Mouse (Mus musculus): ENCODE data around the gene Lrrc15. TPM values are rescaled to one million over a fixed set of nuclear protein-coding genes. Genes with fewer than 3 reads are reported as not detected.

Lrrc15 gene
- polyA plus RNA-seq, 1 experiment from 2014 or later = 2.7 TPM

- H3K36me3 ChIP-seq (ENCODE audit: control insufficient read depth, insufficient read depth, low read length) = no peaks in the 10 kb centered on the region
- H3K27me3 ChIP-seq (replicated peaks; ENCODE audit: control insufficient read depth, insufficient read depth, low read length) = peaks cover 54% of the 10 kb centered on the region
- H3K27ac ChIP-seq (replicated peaks; ENCODE audit: low read depth, low read length) = no peak overlapping the region
- H3K4me3 ChIP-seq (ENCODE audit: low read depth, low read length) = no peak overlapping the region
- 86% methylated on average over 4 of the region's 4 CpGs for WGBS
- ATAC-seq (ENCODE audit: low read depth) (no peak), DNase-seq (ENCODE audit: low spot score) (no peak)
- no peaks in the 10 kb centered on the region for H3K9me3 ChIP-seq (ENCODE audit: control insufficient read depth, low read length)
- no peak overlapping the region for H3K4me2 ChIP-seq (ENCODE audit: low read depth, low read length)
- no peak overlapping the region for H3K9ac ChIP-seq (ENCODE audit: low read depth, low read length)
- H3K4me1 ChIP-seq (ENCODE audit: control insufficient read depth, insufficient read depth, low read length) = peaks cover 10% of the 10 kb centered on the region; the same call in 1 of the 2 replicates
Measured at GRCm38 (mm10) chr16:30306102-30306501, 23.0 kb upstream of the Lrrc15 start.

GRCm38 (mm10) chr16:30304236-30304635 lies 21.2 kb upstream of the Lrrc15 start:
- Histone ChIP-seq H3K36me3 (ENCODE audit: control insufficient read depth, insufficient read depth, low read length) (no peaks in the 10 kb centered on the region), H3K4me2 (ENCODE audit: low read depth, low read length) (no peak overlapping the region), H3K27me3 (replicated peaks; ENCODE audit: control insufficient read depth, insufficient read depth, low read length) (peaks cover 37% of the 10 kb centered on the region), H3K9me3 (ENCODE audit: control insufficient read depth, low read length) (no peaks in the 10 kb centered on the region), H3K9ac (ENCODE audit: low read depth, low read length) (no peak overlapping the region), H3K4me3 (ENCODE audit: low read depth, low read length) (no peak overlapping the region), H3K4me1 (ENCODE audit: control insufficient read depth, insufficient read depth, low read length) (peaks cover 2% of the 10 kb centered on the region; the same call in 1 of the 2 replicates), H3K27ac (replicated peaks; ENCODE audit: low read depth, low read length) (no peak overlapping the region)
- DNase-seq (ENCODE audit: low spot score) = no peak
- no peak for ATAC-seq (ENCODE audit: low read depth)
- 65% methylated on average over 5 of the region's 5 CpGs for WGBS

GRCm38 (mm10) chr16:30303411-30303810 lies 20.4 kb upstream of the Lrrc15 start:
- Histone ChIP-seq H3K9me3 (ENCODE audit: control insufficient read depth, low read length) (no peaks in the 10 kb centered on the region), H3K9ac (ENCODE audit: low read depth, low read length) (no peak overlapping the region), H3K36me3 (ENCODE audit: control insufficient read depth, insufficient read depth, low read length) (no peaks in the 10 kb centered on the region), H3K4me3 (ENCODE audit: low read depth, low read length) (no peak overlapping the region), H3K4me2 (ENCODE audit: low read depth, low read length) (no peak overlapping the region), H3K4me1 (ENCODE audit: control insufficient read depth, insufficient read depth, low read length) (no peaks in the 10 kb centered on the region), H3K27me3 (replicated peaks; ENCODE audit: control insufficient read depth, insufficient read depth, low read length) (peaks cover 29% of the 10 kb centered on the region), H3K27ac (replicated peaks; ENCODE audit: low read depth, low read length) (no peak overlapping the region)
- DNase-seq (ENCODE audit: low spot score) (no peak), ATAC-seq (ENCODE audit: low read depth) (no peak)
- 79% methylated on average over 2 of the region's 2 CpGs for WGBS

GRCm38 (mm10) chr16:30302686-30303085 lies 19.6 kb upstream of the Lrrc15 start:
- no peak for ATAC-seq (ENCODE audit: low read depth)
- WGBS = 79% methylated on average over 6 of the region's 6 CpGs
- no peak overlapping the region for H3K4me2 ChIP-seq (ENCODE audit: low read depth, low read length)
- no peak for DNase-seq (ENCODE audit: low spot score)
- H3K27me3 ChIP-seq (replicated peaks; ENCODE audit: control insufficient read depth, insufficient read depth, low read length) = peaks cover 21% of the 10 kb centered on the region
- no peaks in the 10 kb centered on the region for H3K9me3 ChIP-seq (ENCODE audit: control insufficient read depth, low read length)
- no peak overlapping the region for H3K9ac ChIP-seq (ENCODE audit: low read depth, low read length)
- no peaks in the 10 kb centered on the region for H3K36me3 ChIP-seq (ENCODE audit: control insufficient read depth, insufficient read depth, low read length)
- no peak overlapping the region for H3K4me3 ChIP-seq (ENCODE audit: low read depth, low read length)
- no peak overlapping the region for H3K27ac ChIP-seq (replicated peaks; ENCODE audit: low read depth, low read length)
- H3K4me1 ChIP-seq (ENCODE audit: control insufficient read depth, insufficient read depth, low read length) = no peaks in the 10 kb centered on the region

GRCm38 (mm10) chr16:30299711-30300277 lies 16.7 kb upstream of the Lrrc15 start:
- 58% methylated on average over 9 of the region's 10 CpGs for WGBS
- Histone ChIP-seq H3K4me1 (ENCODE audit: control insufficient read depth, insufficient read depth, low read length) (no peaks in the 10 kb centered on the region), H3K4me2 (ENCODE audit: low read depth, low read length) (no peak overlapping the region), H3K9me3 (ENCODE audit: control insufficient read depth, low read length) (no peaks in the 10 kb centered on the region), H3K27ac (replicated peaks; ENCODE audit: low read depth, low read length) (no peak overlapping the region), H3K4me3 (ENCODE audit: low read depth, low read length) (no peak overlapping the region), H3K36me3 (ENCODE audit: control insufficient read depth, insufficient read depth, low read length) (no peaks in the 10 kb centered on the region), H3K27me3 (replicated peaks; ENCODE audit: control insufficient read depth, insufficient read depth, low read length) (no peaks in the 10 kb centered on the region), H3K9ac (ENCODE audit: low read depth, low read length) (no peak overlapping the region)
- no peak for DNase-seq (ENCODE audit: low spot score)
- ATAC-seq (ENCODE audit: low read depth) = no peak

GRCm38 (mm10) chr16:30297450-30297849 lies 14.4 kb upstream of the Lrrc15 start:
- WGBS = 81% methylated on average over 7 of the region's 7 CpGs
- Histone ChIP-seq H3K9me3 (ENCODE audit: control insufficient read depth, low read length) (no peaks in the 10 kb centered on the region), H3K27ac (replicated peaks; ENCODE audit: low read depth, low read length) (no peak overlapping the region), H3K36me3 (ENCODE audit: control insufficient read depth, insufficient read depth, low read length) (no peaks in the 10 kb centered on the region), H3K4me3 (ENCODE audit: low read depth, low read length) (no peak overlapping the region), H3K9ac (ENCODE audit: low read depth, low read length) (no peak overlapping the region), H3K4me2 (ENCODE audit: low read depth, low read length) (no peak overlapping the region), H3K4me1 (ENCODE audit: control insufficient read depth, insufficient read depth, low read length) (no peaks in the 10 kb centered on the region), H3K27me3 (replicated peaks; ENCODE audit: control insufficient read depth, insufficient read depth, low read length) (no peaks in the 10 kb centered on the region)
- ATAC-seq (ENCODE audit: low read depth) (no peak), DNase-seq (ENCODE audit: low spot score) (no peak)

GRCm38 (mm10) chr16:30296601-30297275 lies 13.7 kb upstream of the Lrrc15 start:
- Histone ChIP-seq H3K27ac (replicated peaks; ENCODE audit: low read depth, low read length) (no peak overlapping the region), H3K9me3 (ENCODE audit: control insufficient read depth, low read length) (no peaks in the 10 kb centered on the region), H3K4me2 (ENCODE audit: low read depth, low read length) (no peak overlapping the region), H3K4me3 (ENCODE audit: low read depth, low read length) (no peak overlapping the region), H3K4me1 (ENCODE audit: control insufficient read depth, insufficient read depth, low read length) (no peaks in the 10 kb centered on the region), H3K36me3 (ENCODE audit: control insufficient read depth, insufficient read depth, low read length) (no peaks in the 10 kb centered on the region), H3K9ac (ENCODE audit: low read depth, low read length) (no peak overlapping the region), H3K27me3 (replicated peaks; ENCODE audit: control insufficient read depth, insufficient read depth, low read length) (no peaks in the 10 kb centered on the region)
- 86% methylated on average over 11 of the region's 11 CpGs for WGBS
- ATAC-seq (ENCODE audit: low read depth) (no peak), DNase-seq (ENCODE audit: low spot score) (no peak)

GRCm38 (mm10) chr16:30295106-30295505 lies 12.1 kb upstream of the Lrrc15 start:
- H3K4me3 ChIP-seq (ENCODE audit: low read depth, low read length) = no peak overlapping the region
- H3K27me3 ChIP-seq (replicated peaks; ENCODE audit: control insufficient read depth, insufficient read depth, low read length) = no peaks in the 10 kb centered on the region
- no peaks in the 10 kb centered on the region for H3K4me1 ChIP-seq (ENCODE audit: control insufficient read depth, insufficient read depth, low read length)
- ATAC-seq (ENCODE audit: low read depth) = no peak
- H3K36me3 ChIP-seq (ENCODE audit: control insufficient read depth, insufficient read depth, low read length) = no peaks in the 10 kb centered on the region
- no peak overlapping the region for H3K4me2 ChIP-seq (ENCODE audit: low read depth, low read length)
- H3K9me3 ChIP-seq (ENCODE audit: control insufficient read depth, low read length) = no peaks in the 10 kb centered on the region
- no peak for DNase-seq (ENCODE audit: low spot score)
- no peak overlapping the region for H3K27ac ChIP-seq (replicated peaks; ENCODE audit: low read depth, low read length)
- H3K9ac ChIP-seq (ENCODE audit: low read depth, low read length) = no peak overlapping the region
- 82% methylated on average over 7 of the region's 7 CpGs for WGBS

GRCm38 (mm10) chr16:30290436-30290835 lies 7.4 kb upstream of the Lrrc15 start:
- H3K9ac ChIP-seq (ENCODE audit: low read depth, low read length) = no peak overlapping the region
- no peaks in the 10 kb centered on the region for H3K27me3 ChIP-seq (replicated peaks; ENCODE audit: control insufficient read depth, insufficient read depth, low read length)
- WGBS = 77% methylated on average over 6 of the region's 6 CpGs
- H3K4me1 ChIP-seq (ENCODE audit: control insufficient read depth, insufficient read depth, low read length) = no peaks in the 10 kb centered on the region
- H3K27ac ChIP-seq (replicated peaks; ENCODE audit: low read depth, low read length) = no peak overlapping the region
- ATAC-seq (ENCODE audit: low read depth) (no peak), DNase-seq (ENCODE audit: low spot score) (no peak)
- no peaks in the 10 kb centered on the region for H3K36me3 ChIP-seq (ENCODE audit: control insufficient read depth, insufficient read depth, low read length)
- no peaks in the 10 kb centered on the region for H3K9me3 ChIP-seq (ENCODE audit: control insufficient read depth, low read length)
- no peak overlapping the region for H3K4me2 ChIP-seq (ENCODE audit: low read depth, low read length)
- H3K4me3 ChIP-seq (ENCODE audit: low read depth, low read length) = no peak overlapping the region
